Mouse (Mus musculus): ENCODE results near the gene Erbin. TPM values are rescaled to one million over a fixed set of nuclear protein-coding genes. Genes with fewer than 3 reads are reported as not detected.
A peak's percentile ranks its signal among the peaks of the same experiment; 100 is the strongest.

Erbin gene
- polyA plus RNA-seq, 1 experiment from 2014 or later: 19.5 TPM

GRCm38 (mm10) chr13:103957175-103957940 is 37.0 kb upstream of the Erbin start:
- no peak; the same call in 1 of the 2 replicates for ATAC-seq (replicated peaks; ENCODE audit: insufficient number of reproducible peaks, low FRiP score, low TSS enrichment)
- H3K27me3 ChIP-seq (ENCODE audit: control insufficient read depth, insufficient read depth, low read length): no peaks in the 10 kb centered on the region
- H3K4me1 ChIP-seq (ENCODE audit: control insufficient read depth, insufficient read depth, low read length): peaks cover 6% of the 10 kb centered on the region; the same call in 1 of the 2 replicates
- H3K4me2 ChIP-seq: no peak overlapping the region
- no peaks in the 10 kb centered on the region for H3K9me3 ChIP-seq (replicated peaks; ENCODE audit: control insufficient read depth, low read length)
- 41% methylated on average over 8 of the region's 8 CpGs for WGBS (ENCODE audit: insufficient replicate concordance)
- H3K27ac ChIP-seq (ENCODE audit: low read depth, low read length): no peak overlapping the region
- no peaks in the 10 kb centered on the region for H3K36me3 ChIP-seq (ENCODE audit: control insufficient read depth, insufficient read depth, low read length)
- H3K9ac ChIP-seq (ENCODE audit: low read depth, low read length): no peak overlapping the region
- no peak overlapping the region for H3K4me3 ChIP-seq (ENCODE audit: low read depth, low read length)

- Histone ChIP-seq H3K9me3 (replicated peaks; ENCODE audit: control insufficient read depth, low read length) (no peaks in the 10 kb centered on the region), H3K27me3 (ENCODE audit: control insufficient read depth, insufficient read depth, low read length) (no peaks in the 10 kb centered on the region), H3K4me1 (ENCODE audit: control insufficient read depth, insufficient read depth, low read length) (peaks cover 6% of the 10 kb centered on the region; the same call in 1 of the 2 replicates), H3K4me2 (no peak overlapping the region), H3K36me3 (ENCODE audit: control insufficient read depth, insufficient read depth, low read length) (no peaks in the 10 kb centered on the region), H3K27ac (ENCODE audit: low read depth, low read length) (no peak overlapping the region), H3K4me3 (ENCODE audit: low read depth, low read length) (no peak overlapping the region), H3K9ac (ENCODE audit: low read depth, low read length) (no peak overlapping the region)
- WGBS (ENCODE audit: insufficient replicate concordance): 63% methylated on average over 2 of the region's 2 CpGs
- no peak for ATAC-seq (replicated peaks; ENCODE audit: insufficient number of reproducible peaks, low FRiP score, low TSS enrichment)
Observed at GRCm38 (mm10) chr13:103955652-103956051, 35.3 kb upstream of the Erbin start.

DNA sequence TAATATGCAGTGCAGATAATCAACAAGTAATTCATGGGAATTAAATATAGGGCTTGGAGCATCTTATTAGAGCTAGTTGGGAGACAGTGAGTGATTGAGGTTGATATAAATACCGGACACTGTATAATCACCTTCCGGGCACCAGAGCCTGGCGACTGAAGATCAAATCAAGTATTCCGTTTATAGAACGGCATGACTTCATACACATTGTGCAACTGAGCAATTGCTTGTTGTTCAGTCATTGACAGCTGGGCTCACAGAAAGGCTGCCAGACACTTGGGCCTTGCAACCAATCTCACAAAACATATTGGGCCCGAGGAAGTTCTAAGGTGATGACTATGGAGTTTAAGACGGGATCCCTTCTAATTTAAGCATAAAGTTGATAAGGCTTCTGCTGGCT is 31.1 kb upstream of the Erbin start:
- no peak for ATAC-seq (replicated peaks; ENCODE audit: insufficient number of reproducible peaks, low FRiP score, low TSS enrichment)
- Histone ChIP-seq H3K4me2 (no peak overlapping the region), H3K9me3 (replicated peaks; ENCODE audit: control insufficient read depth, low read length) (no peaks in the 10 kb centered on the region), H3K27ac (ENCODE audit: low read depth, low read length) (no peak overlapping the region), H3K4me1 (ENCODE audit: control insufficient read depth, insufficient read depth, low read length) (no peaks in the 10 kb centered on the region), H3K27me3 (ENCODE audit: control insufficient read depth, insufficient read depth, low read length) (no peaks in the 10 kb centered on the region), H3K4me3 (ENCODE audit: low read depth, low read length) (no peak overlapping the region), H3K9ac (ENCODE audit: low read depth, low read length) (no peak overlapping the region), H3K36me3 (ENCODE audit: control insufficient read depth, insufficient read depth, low read length) (no peaks in the 10 kb centered on the region)
- 82% methylated on average over 7 of the region's 7 CpGs for WGBS (ENCODE audit: insufficient replicate concordance)

GRCm38 (mm10) chr13:103940796-103941195 is 20.5 kb upstream of the Erbin start:
- ATAC-seq (replicated peaks; ENCODE audit: insufficient number of reproducible peaks, low FRiP score, low TSS enrichment): no peak
- Histone ChIP-seq H3K4me1 (ENCODE audit: control insufficient read depth, insufficient read depth, low read length) (no peaks in the 10 kb centered on the region), H3K36me3 (ENCODE audit: control insufficient read depth, insufficient read depth, low read length) (no peaks in the 10 kb centered on the region), H3K27me3 (ENCODE audit: control insufficient read depth, insufficient read depth, low read length) (no peaks in the 10 kb centered on the region), H3K9ac (ENCODE audit: low read depth, low read length) (no peak overlapping the region), H3K4me3 (ENCODE audit: low read depth, low read length) (no peak overlapping the region), H3K27ac (ENCODE audit: low read depth, low read length) (no peak overlapping the region), H3K4me2 (no peak overlapping the region), H3K9me3 (replicated peaks; ENCODE audit: control insufficient read depth, low read length) (no peaks in the 10 kb centered on the region)
- 73% methylated on average over 2 of the region's 2 CpGs for WGBS (ENCODE audit: insufficient replicate concordance)

GRCm38 (mm10) chr13:103924586-103924985 is 4.3 kb upstream of the Erbin start:
- 80% methylated on average over 6 of the region's 6 CpGs for WGBS (ENCODE audit: insufficient replicate concordance)
- H3K27ac ChIP-seq (ENCODE audit: low read depth, low read length): no peak overlapping the region
- no peaks in the 10 kb centered on the region for H3K9me3 ChIP-seq (replicated peaks; ENCODE audit: control insufficient read depth, low read length)
- H3K4me2 ChIP-seq: no peak overlapping the region
- no peaks in the 10 kb centered on the region for H3K27me3 ChIP-seq (ENCODE audit: control insufficient read depth, insufficient read depth, low read length)
- no peak overlapping the region for H3K9ac ChIP-seq (ENCODE audit: low read depth, low read length)
- ATAC-seq (replicated peaks; ENCODE audit: insufficient number of reproducible peaks, low FRiP score, low TSS enrichment): no peak
- no peaks in the 10 kb centered on the region for H3K36me3 ChIP-seq (ENCODE audit: control insufficient read depth, insufficient read depth, low read length)
- H3K4me1 ChIP-seq (ENCODE audit: control insufficient read depth, insufficient read depth, low read length): 0 out of 2 replicates have a peak, but pooled peaks cover 3% of the 10 kb centered on the region
- no peak overlapping the region for H3K4me3 ChIP-seq (ENCODE audit: low read depth, low read length)

DNA sequence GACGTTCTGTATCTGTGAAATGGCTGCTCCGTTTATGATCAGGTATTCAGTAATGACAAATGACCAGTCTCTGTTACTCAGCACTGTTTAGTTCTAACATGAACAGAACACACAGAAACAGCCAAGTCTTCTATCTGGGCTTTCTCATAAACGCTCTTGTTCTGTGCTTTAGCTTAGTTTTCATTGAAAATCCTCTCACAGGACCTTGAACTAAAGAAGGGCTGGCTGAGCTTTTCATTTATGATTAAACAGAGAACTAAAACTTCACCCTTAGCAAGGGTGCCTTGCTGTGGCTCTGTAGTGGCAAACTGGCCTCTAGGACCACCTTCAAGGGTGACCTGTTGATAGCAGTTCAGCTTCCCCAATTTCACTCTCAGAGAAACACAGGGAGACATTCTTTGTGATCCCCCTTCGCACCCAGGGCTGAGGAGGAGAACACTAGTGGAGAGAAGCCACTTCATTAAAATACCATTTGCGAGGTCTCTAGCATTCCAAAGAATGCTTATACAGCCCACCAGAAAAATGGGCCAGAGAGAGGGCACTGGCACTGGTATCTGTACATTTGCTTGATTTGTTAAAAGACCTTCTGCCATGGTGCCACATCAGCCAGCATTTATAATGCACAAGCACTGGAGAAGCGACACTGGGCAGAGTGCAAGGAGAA is 3.2 kb upstream of the Erbin start:
- 0 out of 2 replicates have a peak, but pooled peaks cover 3% of the 10 kb centered on the region for H3K4me1 ChIP-seq (ENCODE audit: control insufficient read depth, insufficient read depth, low read length)
- no peak for ATAC-seq (replicated peaks; ENCODE audit: insufficient number of reproducible peaks, low FRiP score, low TSS enrichment)
- H3K36me3 ChIP-seq (ENCODE audit: control insufficient read depth, insufficient read depth, low read length): no peaks in the 10 kb centered on the region
- WGBS (ENCODE audit: insufficient replicate concordance): 76% methylated on average over 6 of the region's 6 CpGs
- H3K4me2 ChIP-seq: no peak overlapping the region
- H3K4me3 ChIP-seq (ENCODE audit: low read depth, low read length): no peak overlapping the region
- H3K27ac ChIP-seq (ENCODE audit: low read depth, low read length): no peak overlapping the region
- no peaks in the 10 kb centered on the region for H3K27me3 ChIP-seq (ENCODE audit: control insufficient read depth, insufficient read depth, low read length)
- H3K9me3 ChIP-seq (replicated peaks; ENCODE audit: control insufficient read depth, low read length): no peaks in the 10 kb centered on the region
- H3K9ac ChIP-seq (ENCODE audit: low read depth, low read length): no peak overlapping the region

- 0 out of 2 replicates have a peak, but pooled peaks cover 5% of the 10 kb centered on the region for H3K4me1 ChIP-seq (ENCODE audit: control insufficient read depth, insufficient read depth, low read length)
- no peak for ATAC-seq (replicated peaks; ENCODE audit: insufficient number of reproducible peaks, low FRiP score, low TSS enrichment)
- H3K9me3 ChIP-seq (replicated peaks; ENCODE audit: control insufficient read depth, low read length): no peaks in the 10 kb centered on the region
- 22% methylated on average over 11 of the region's 11 CpGs for WGBS (ENCODE audit: insufficient replicate concordance)
- no peaks in the 10 kb centered on the region for H3K36me3 ChIP-seq (ENCODE audit: control insufficient read depth, insufficient read depth, low read length)
- H3K9ac ChIP-seq (ENCODE audit: low read depth, low read length): peak overlapping the region; percentile 94
- H3K4me3 ChIP-seq (ENCODE audit: low read depth, low read length): peak overlapping the region; percentile 85
- peak overlapping the region; percentile 100 for H3K27ac ChIP-seq (ENCODE audit: low read depth, low read length)
- H3K4me2 ChIP-seq: peak overlapping the region; percentile 91
- no peaks in the 10 kb centered on the region for H3K27me3 ChIP-seq (ENCODE audit: control insufficient read depth, insufficient read depth, low read length)
Observed at GRCm38 (mm10) chr13:103921831-103922380, 1.6 kb upstream of the Erbin start.

DNA sequence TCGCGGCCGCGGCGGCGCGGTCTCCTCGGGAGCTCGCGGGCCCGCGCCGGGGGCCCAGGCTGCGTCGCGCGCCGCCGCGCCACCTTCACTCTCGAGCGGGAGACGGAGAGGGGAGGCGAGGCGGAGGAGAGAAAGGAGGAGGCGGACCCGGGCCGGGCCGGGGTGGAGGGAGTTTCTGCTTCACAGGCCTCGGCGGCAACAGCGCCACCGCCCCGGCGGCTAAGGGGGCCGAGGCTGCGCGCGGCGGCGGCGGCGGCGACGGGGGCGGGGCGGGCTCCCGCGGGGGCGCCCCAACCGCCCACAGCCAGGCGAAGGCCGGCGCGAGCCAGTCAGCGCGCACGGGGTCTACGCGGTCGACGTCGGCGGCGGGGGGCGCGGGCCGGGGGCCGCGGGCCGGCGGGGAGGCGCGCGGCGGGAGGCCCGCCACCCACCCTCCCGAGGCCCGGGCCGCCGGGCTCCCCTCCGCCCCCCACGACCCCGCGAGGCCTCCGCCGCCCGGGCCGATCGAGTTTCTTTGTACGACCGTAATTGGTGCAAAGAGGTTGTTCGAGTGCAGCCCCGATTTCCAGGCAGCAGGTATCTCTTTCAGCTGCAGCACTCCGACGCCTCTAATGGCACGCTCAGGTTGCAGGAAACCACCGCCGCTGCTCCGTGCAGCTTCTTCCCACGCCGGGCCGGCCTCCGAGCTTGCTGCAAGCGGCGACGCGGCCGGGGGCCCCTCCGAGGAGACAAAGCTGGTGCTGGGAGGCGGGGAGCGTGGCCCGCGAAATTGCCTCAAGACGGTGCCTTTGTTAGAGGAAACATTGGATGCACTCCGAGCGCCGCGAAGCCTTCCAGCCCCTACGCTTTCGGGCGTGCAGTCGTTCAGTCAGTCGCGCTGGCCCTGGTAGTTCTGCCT is 868 bp upstream of the Erbin start:
- H3K36me3 ChIP-seq (ENCODE audit: control insufficient read depth, insufficient read depth, low read length): no peaks in the 10 kb centered on the region
- under 1% methylated on average over 89 of the region's 125 CpGs for WGBS (ENCODE audit: insufficient replicate concordance)
- H3K4me1 ChIP-seq (ENCODE audit: control insufficient read depth, insufficient read depth, low read length): peaks cover 7% of the 10 kb centered on the region; the same call in 1 of the 2 replicates
- ATAC-seq (replicated peaks; ENCODE audit: insufficient number of reproducible peaks, low FRiP score, low TSS enrichment): peak; percentile 90
- H3K9ac ChIP-seq (ENCODE audit: low read depth, low read length): peak overlapping the region; percentile 94
- peak overlapping the region; percentile 100 for H3K27ac ChIP-seq (ENCODE audit: low read depth, low read length)
- peak overlapping the region; percentile 91 for H3K4me2 ChIP-seq
- H3K9me3 ChIP-seq (replicated peaks; ENCODE audit: control insufficient read depth, low read length): no peaks in the 10 kb centered on the region
- H3K27me3 ChIP-seq (ENCODE audit: control insufficient read depth, insufficient read depth, low read length): no peaks in the 10 kb centered on the region
- H3K4me3 ChIP-seq (ENCODE audit: low read depth, low read length): peak overlapping the region; percentile 85
